Mouse (Mus musculus) MEL (cell line): Measurements from ENCODE around the gene Lipc. TPM values are rescaled to one million over a fixed set of nuclear protein-coding genes. Genes with fewer than 3 reads are reported as not detected.

ENCODE experiments used
- DNase-seq: peaks from one replicate; pipeline ENCODE4 v3.0.0; 2011; ENCODE audit warnings: low read depth, low spot score
- H3K27ac ChIP-seq: 2 replicates; pipeline ENCODE4 v1.5.1; 2012; ENCODE audit warnings: low read depth, mild to moderate bottlenecking, control low read depth, low read length, moderate library complexity; ENCODE audit not compliant: control insufficient read depth
- H3K27me3 ChIP-seq, 2 experiments: fragments of 150-350 bp in 1 of 2; sonication (generic) in 1 of 2; 2 replicates each; pipeline ENCODE4 v1.6.1; 2012; ENCODE audit warnings: low read length in 2 of 2, mild to moderate bottlenecking in 2 of 2, improper control_type of control experiment in 1 of 2, moderate library complexity in 1 of 2; ENCODE audit not compliant: insufficient read depth in 2 of 2, control insufficient read depth in 1 of 2
- H3K36me3 ChIP-seq, 2 experiments: 2 replicates each; pipeline ENCODE4 v1.6.1; 2012 to 2014; ENCODE audit warnings: low read length in 2 of 2, improper control_type of control experiment in 1 of 2, inconsistent platforms in 1 of 2, mild to moderate bottlenecking in 1 of 2; ENCODE audit not compliant: insufficient read depth in 2 of 2, control insufficient read depth in 1 of 2
- H3K4me1 ChIP-seq, 2 experiments: fragments of 150-350 bp in 1 of 2; sonication (generic) in 1 of 2; 2 replicates each; pipeline ENCODE4 v1.6.1; 2012; ENCODE audit warnings: low read length in 2 of 2, improper control_type of control experiment in 1 of 2, mild to moderate bottlenecking in 1 of 2; ENCODE audit not compliant: insufficient read depth in 2 of 2, control insufficient read depth in 1 of 2
- H3K4me3 ChIP-seq, 2 experiments: fragments of 150-350 bp in 1 of 2; sonication (generic) in 1 of 2; 2 replicates each; pipeline ENCODE4 v1.5.1; 2012; ENCODE audit warnings: low read depth in 2 of 2, low read length in 2 of 2, mild to moderate bottlenecking in 2 of 2, moderate library complexity in 2 of 2, control low read depth in 1 of 2, improper control_type of control experiment in 1 of 2; ENCODE audit not compliant: control insufficient read depth in 1 of 2, insufficient read depth in 1 of 2
- H3K79me2 ChIP-seq: 2 replicates; pipeline ENCODE4 v1.6.1; 2012; ENCODE audit warnings: mild to moderate bottlenecking, low read length, moderate library complexity; ENCODE audit not compliant: control insufficient read depth, poor library complexity, insufficient read depth
- H3K9ac ChIP-seq: 2 replicates; pipeline ENCODE4 v1.6.1; 2012; ENCODE audit warnings: low read depth, mild to moderate bottlenecking, control low read depth, low read length, moderate library complexity; ENCODE audit not compliant: control insufficient read depth, poor library complexity, severe bottlenecking
- H3K9me3 ChIP-seq: fragments of 150-350 bp; sonication (generic); replicated peaks from 2 replicates; pipeline ENCODE4 v1.6.1; 2012; ENCODE audit warnings: mild to moderate bottlenecking, low read length, improper control_type of control experiment, moderate library complexity; ENCODE audit not compliant: insufficient read depth
- E2F4 ChIP-seq: IDR thresholded peaks from 2 replicates; pipeline ENCODE4 v1.6.1; 2011; ENCODE audit warnings: low read depth, low read length, improper control_type of control experiment, borderline replicate concordance
- GATA1 ChIP-seq: IDR thresholded peaks from 2 replicates; pipeline ENCODE4 v1.6.1; 2011; ENCODE audit warnings: low read depth, low read length, improper control_type of control experiment
- HCFC1 ChIP-seq: IDR thresholded peaks from 2 replicates; pipeline ENCODE4 v1.6.1; 2012; ENCODE audit warnings: low read depth, mild to moderate bottlenecking, inconsistent platforms, low read length, improper control_type of control experiment, moderate library complexity
- KAT2A ChIP-seq: conservative IDR thresholded peaks from 2 replicates; pipeline ENCODE4 v1.6.1; 2012; ENCODE audit warnings: low read depth, low read length, improper control_type of control experiment, inconsistent platforms
- MAFK ChIP-seq: IDR thresholded peaks from 2 replicates; pipeline ENCODE4 v1.6.1; 2011; ENCODE audit warnings: low read depth, mild to moderate bottlenecking, low read length, improper control_type of control experiment, borderline replicate concordance
- MAZ ChIP-seq: IDR thresholded peaks from 2 replicates; pipeline ENCODE4 v1.6.1; 2012; ENCODE audit warnings: low read depth, mild to moderate bottlenecking, inconsistent platforms, low read length, improper control_type of control experiment
- MYB ChIP-seq: IDR thresholded peaks from 2 replicates; pipeline ENCODE4 v1.6.1; 2011; ENCODE audit warnings: mild to moderate bottlenecking, low read depth, low read length, improper control_type of control experiment
- MYC ChIP-seq: IDR thresholded peaks from 2 replicates; pipeline ENCODE4 v1.6.1; 2011; ENCODE audit warnings: low read depth, mild to moderate bottlenecking, low read length, improper control_type of control experiment, moderate library complexity
- NELFE ChIP-seq: IDR thresholded peaks from 2 replicates; pipeline ENCODE4 v1.6.1; 2011; ENCODE audit warnings: low read depth, low read length, improper control_type of control experiment
- POLR2AphosphoS5 ChIP-seq: IDR thresholded peaks from 2 replicates; pipeline ENCODE4 v1.6.1; 2012; ENCODE audit warnings: low read depth, borderline replicate concordance, mild to moderate bottlenecking, inconsistent platforms, low read length, moderate library complexity, mixed read lengths
- RAD21 ChIP-seq: IDR thresholded peaks from 2 replicates; pipeline ENCODE4 v1.6.1; 2011; ENCODE audit warnings: mild to moderate bottlenecking, low read depth, low read length, improper control_type of control experiment
- RCOR1 ChIP-seq: IDR thresholded peaks from 2 replicates; pipeline ENCODE4 v1.6.1; 2012; ENCODE audit warnings: low read depth, mild to moderate bottlenecking, inconsistent platforms, low read length, improper control_type of control experiment
- SIN3A ChIP-seq: IDR thresholded peaks from 2 replicates; pipeline ENCODE4 v1.6.1; 2012; ENCODE audit warnings: low read length, improper control_type of control experiment, inconsistent platforms
- TAL1 ChIP-seq: IDR thresholded peaks from 2 replicates; pipeline ENCODE4 v1.6.1; 2012; ENCODE audit warnings: mild to moderate bottlenecking, inconsistent platforms, low read length, moderate library complexity, mixed read lengths
- UBTF ChIP-seq: IDR thresholded peaks from 2 replicates; pipeline ENCODE4 v1.6.1; 2012; ENCODE audit warnings: low read depth, mild to moderate bottlenecking, inconsistent platforms, low read length, improper control_type of control experiment, moderate library complexity, borderline replicate concordance; ENCODE audit not compliant: insufficient read depth
- USF1 ChIP-seq: IDR thresholded peaks from 2 replicates; pipeline ENCODE4 v1.6.1; 2014; ENCODE audit warnings: low read depth, mild to moderate bottlenecking, inconsistent platforms, low read length, improper control_type of control experiment, moderate library complexity
- ZKSCAN1 ChIP-seq: IDR thresholded peaks from 2 replicates; pipeline ENCODE4 v1.6.1; 2012; ENCODE audit warnings: low read depth, mild to moderate bottlenecking, inconsistent platforms, low read length, improper control_type of control experiment, moderate library complexity
- ZMIZ1 ChIP-seq: IDR thresholded peaks from 2 replicates; pipeline ENCODE4 v1.6.1; 2012; ENCODE audit warnings: low read depth, mild to moderate bottlenecking, inconsistent platforms, low read length, improper control_type of control experiment, moderate library complexity
- polyA plus RNA-seq, 2 experiments: library from polyadenylated mRNA; stranded (reverse) in 1 of 2; unstranded in 1 of 2; fragments of >175 nt in 1 of 2; fragments of >200 nt in 1 of 2; gene quantifications; 2 replicates each; pipeline versions ENCODE4 v1.2.1 to v1.2.4; 2012; ENCODE audit warnings: low replicate concordance in 2 of 2, low read depth in 1 of 2; ENCODE audit not compliant: insufficient read length in 2 of 2, insufficient read depth in 1 of 2, missing spikeins in 1 of 2
- total RNA-seq: library from RNA; depleted of rRNA; stranded (reverse); fragments of 300-350 nt; gene quantifications from 2 replicates; pipeline ENCODE4 v1.2.3, GENCODE M21; 2012; rRNA removed

Lipc gene
- total RNA-seq (not detected in 2 replicates), polyA plus RNA-seq (under 1 TPM in 1 of 2 experiments, not detected in 1; 0.07 TPM)

GRCm38 (mm10) chr9:70952126-70952525 is at the start of gene Lipc:
Gene Lipc (minus strand): TSS chr9:70952226.
- Histone ChIP-seq H3K9ac (no peak within 1 kb of the TSS), H3K79me2 (no peaks in the 10 kb centered on the region), H3K4me3 (no peak within 1 kb of the TSS), H3K27me3 (no peaks in the 10 kb centered on the region), H3K4me1 (no peaks in the 10 kb centered on the region), H3K36me3 (no peaks in the 10 kb centered on the region), H3K27ac (no peak within 1 kb of the TSS), H3K9me3 (no peaks in the 10 kb centered on the region)
- no peak for DNase-seq
- TF ChIP-seq HCFC1: no peak
- no peak for TF ChIP-seq MAZ
- TF ChIP-seq UBTF: no peak
- no peak for TF ChIP-seq MYC
- TF ChIP-seq RAD21: no peak
- TF ChIP-seq ZKSCAN1: no peak
- TF ChIP-seq USF1: no peak
- TF ChIP-seq GATA1: no peak
- no peak for TF ChIP-seq RCOR1
- TF ChIP-seq SIN3A: no peak
- TF ChIP-seq NELFE: no peak
- no peak for TF ChIP-seq ZMIZ1
- no peak for TF ChIP-seq POLR2AphosphoS5
- TF ChIP-seq E2F4: no peak
- no peak for TF ChIP-seq MYB
- TF ChIP-seq KAT2A: no peak

GRCm38 (mm10) chr9:70999161-70999560 is 47.1 kb upstream of the Lipc start:
- Histone ChIP-seq H3K9me3 (no peaks in the 10 kb centered on the region), H3K79me2 (no peaks in the 10 kb centered on the region), H3K9ac (no peak overlapping the region), H3K27ac (no peak overlapping the region), H3K27me3 (peaks cover 0 to 8% of the 10 kb centered on the region in 2 experiments; a peak in 3 of 4 replicates), H3K4me3 (no peak overlapping the region), H3K4me1 (no peaks in the 10 kb centered on the region), H3K36me3 (no peaks in the 10 kb centered on the region)
- TF ChIP-seq MAZ: no peak
- no peak for TF ChIP-seq TAL1
- no peak for TF ChIP-seq MAFK
- DNase-seq: no peak
